In genomic region chr17:69097955-69098354, GRCm38 (mm10) we compare ENCODE assay signal across 22 mouse cellular contexts. TPM values are rescaled to one million over a fixed set of nuclear protein-coding genes. Genes with fewer than 3 reads are reported as not detected.
DNase-seq lines count a peak whose midpoint lies in the region.
"Had no signal": no experiment of that assay in that cellular context is flagged by ENCODE, and none has a peak within 500 bp of the region (broad histone marks: within the 10 kb centered on the region; RNA-seq: fewer than 3 reads in every experiment).

No protein-coding gene starts in this region.

- no peaks in the 10 kb centered on the region for H3K4me1 ChIP-seq in hindbrain, embryonic 10.5 days (replicated peaks)
- H3K4me1 ChIP-seq: forebrain, embryonic 15.5 days; hindbrain, embryonic 12.5 days; liver, embryonic 12.5 days had no signal

- DNase-seq in left cerebral cortex, postnatal 4 days = peak; percentile 18
- DNase-seq in left cerebral cortex, adult 18-20 months (ENCODE audit: low spot score in 2 of 2) = no peak
- peak; percentile 28 for DNase-seq in cerebellum, adult 11 months
- peak; percentile 68 for DNase-seq in cerebellum, adult 9-10 months
- DNase-seq in cerebellum, postnatal 36 days = peak; percentile 35 to 43
- no peak for DNase-seq in adrenal gland, postnatal 36 days
- DNase-seq in hindbrain, embryonic 10.5 days (ENCODE audit: low spot score) = no peak
- DNase-seq: adrenal gland, adult 2 months; gastrocnemius, adult 2 months; heart, postnatal 14 days; kidney, adult 9 months; kidney, postnatal 10 days; liver, postnatal 0 days; lung, postnatal 36 days; right cerebral cortex, postnatal 4 days; thymus, adult 18-20 months; thymus, postnatal 36 days had no signal

- H3K9me3 ChIP-seq in hindbrain, embryonic 10.5 days = no peaks in the 10 kb centered on the region
- H3K9me3 ChIP-seq: forebrain, embryonic 15.5 days; hindbrain, embryonic 12.5 days; liver, embryonic 12.5 days; neural tube, embryonic 13.5 days had no signal

- WGBS in hindbrain, embryonic 10.5 days = 77% methylated on average over 7 of the region's 7 CpGs

- H3K4me3 ChIP-seq in hindbrain, embryonic 10.5 days = no peak overlapping the region
- H3K4me3 ChIP-seq: forebrain, embryonic 15.5 days; gastrocnemius, adult 2 months; hindbrain, embryonic 12.5 days; liver, embryonic 12.5 days; neural tube, embryonic 13.5 days had no signal

- no peaks in the 10 kb centered on the region for H3K36me3 ChIP-seq in hindbrain, embryonic 10.5 days
- H3K36me3 ChIP-seq: forebrain, embryonic 15.5 days; hindbrain, embryonic 12.5 days; liver, embryonic 12.5 days; neural tube, embryonic 13.5 days had no signal

- H3K27me3 ChIP-seq in hindbrain, embryonic 10.5 days (ENCODE audit: insufficient read depth, poor library complexity, severe bottlenecking) = no peaks in the 10 kb centered on the region
- H3K27me3 ChIP-seq: forebrain, embryonic 15.5 days; hindbrain, embryonic 12.5 days; liver, embryonic 12.5 days; neural tube, embryonic 13.5 days had no signal

- intact Hi-C loops in left cerebral cortex, postnatal 4 days (cut with DNase I) = no loop called here

- H3K27ac ChIP-seq in hindbrain, embryonic 10.5 days = no peak overlapping the region
- H3K27ac ChIP-seq: forebrain, embryonic 15.5 days; gastrocnemius, adult 2 months; hindbrain, embryonic 12.5 days; liver, embryonic 12.5 days; neural tube, embryonic 13.5 days; stomach, postnatal 0 days had no signal

RNA-seq across cellular contexts. Expression of gene Epb41l3, which starts 22.5 kb away (rescaled TPM):
- total RNA-seq in left cerebral cortex, postnatal 4 days (2021) = 10 to 100 TPM; 80.3 to 94.5 TPM
- total RNA-seq in left cerebral cortex, adult 18-20 months (2021) = 100 to 1,000 TPM; 220 to 236 TPM
- 10 to 100 TPM in 1 of 2 experiments, 1 to 10 TPM in 1; 9.6 to 11.9 TPM for total RNA-seq in adrenal gland, postnatal 36 days (2021)
- polyA plus RNA-seq in hindbrain, embryonic 10.5 days (2016; fragmentation: Nextera tagmentation; extraction: Ambion mirVana) = 59.2 and 64.2 TPM in 2 replicates

Comparison
In these comparisons a context has a peak if more than half of its experiments do, and no peak if none do; other contexts are left out.
1. DNase-seq: peak in left cerebral cortex, postnatal 4 days (single experiment), cerebellum, adult 11 months (single experiment), cerebellum, adult 9-10 months (single experiment) and cerebellum, postnatal 36 days (2 of 2); none in left cerebral cortex, adult 18-20 months (0 of 2), adrenal gland, postnatal 36 days (0 of 2) and hindbrain, embryonic 10.5 days (single experiment).
2. RNA of gene Epb41l3, which starts 22.5 kb away (total RNA-seq): 220 to 236 TPM in left cerebral cortex, adult 18-20 months and 80.3 to 94.5 TPM in left cerebral cortex, postnatal 4 days; 9.6 to 11.9 TPM in adrenal gland, postnatal 36 days; every median in the first group is over 4 times any median in the second.